Mouse (Mus musculus): ENCODE measurements around the gene Synj2. TPM values are rescaled to one million over a fixed set of nuclear protein-coding genes. Genes with fewer than 3 reads are reported as not detected.
A peak's percentile ranks its signal among the peaks of the same experiment; 100 is the strongest.

The Synj2 gene
- polyA plus RNA-seq, 1 experiment from 2014 or later, result 1.5 TPM

DNA sequence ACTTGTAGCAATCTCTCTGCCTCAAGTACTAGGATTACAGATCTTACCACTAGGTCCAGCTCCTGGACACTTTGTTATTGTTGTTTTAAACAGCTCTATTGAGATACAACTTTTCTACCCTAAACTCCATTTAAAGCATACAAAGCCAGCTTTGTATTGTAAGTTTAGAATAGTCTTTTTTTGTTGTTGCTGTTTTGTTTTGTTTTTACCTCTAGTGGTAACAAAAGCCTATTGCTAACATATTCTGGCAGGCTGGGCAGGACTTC is 57.1 kb downstream of the Synj2 start:
- ATAC-seq, result no peak
- no peaks in the 10 kb centered on the region for H3K9me3 ChIP-seq (replicated peaks; ENCODE audit: control insufficient read depth, low read length, poor library complexity, severe bottlenecking)
- no peaks in the 10 kb centered on the region for H3K36me3 ChIP-seq (ENCODE audit: control insufficient read depth, insufficient read depth, low read length)
- no peak overlapping the region for H3K27ac ChIP-seq (ENCODE audit: low read length)
- H3K4me3 ChIP-seq (ENCODE audit: low read depth, low read length), result no peak overlapping the region
- H3K4me1 ChIP-seq (ENCODE audit: control insufficient read depth, insufficient read depth, low read length), result no peaks in the 10 kb centered on the region
- no peak overlapping the region for H3K4me2 ChIP-seq (ENCODE audit: low read length)
- H3K9ac ChIP-seq (ENCODE audit: low read depth, low read length), result no peak overlapping the region
- no peaks in the 10 kb centered on the region for H3K27me3 ChIP-seq (ENCODE audit: control insufficient read depth, insufficient read depth, low read depth, low read length)

DNA sequence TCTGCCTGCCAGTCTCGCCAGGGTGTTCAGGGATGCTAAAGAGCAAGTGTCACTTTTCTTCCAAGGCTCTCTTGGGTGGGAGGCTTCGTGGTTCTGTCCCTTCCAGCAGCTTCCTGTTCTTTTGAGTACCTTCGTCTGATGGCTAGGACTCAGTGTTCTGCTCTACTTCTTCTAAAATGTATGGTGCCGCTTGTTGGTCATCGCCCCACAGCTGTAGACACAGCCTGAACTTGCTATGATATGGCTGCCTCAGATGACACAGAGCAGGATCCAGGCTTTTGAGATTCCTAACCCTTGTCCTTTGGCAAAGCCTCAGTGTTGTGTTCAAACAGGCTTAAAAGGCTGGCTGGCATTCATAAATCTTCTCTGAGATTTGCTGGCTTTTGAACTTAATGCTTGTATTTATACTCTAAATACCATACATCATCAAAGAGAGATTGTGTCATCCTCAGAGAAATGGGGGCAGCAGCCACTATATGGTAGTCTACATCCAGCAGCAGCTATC is 58.0 kb downstream of the Synj2 start:
- Histone ChIP-seq H3K4me2 (ENCODE audit: low read length) (no peak overlapping the region), H3K27ac (ENCODE audit: low read length) (no peak overlapping the region), H3K4me3 (ENCODE audit: low read depth, low read length) (no peak overlapping the region), H3K9ac (ENCODE audit: low read depth, low read length) (no peak overlapping the region), H3K4me1 (ENCODE audit: control insufficient read depth, insufficient read depth, low read length) (no peaks in the 10 kb centered on the region), H3K36me3 (ENCODE audit: control insufficient read depth, insufficient read depth, low read length) (no peaks in the 10 kb centered on the region), H3K27me3 (ENCODE audit: control insufficient read depth, insufficient read depth, low read depth, low read length) (no peaks in the 10 kb centered on the region), H3K9me3 (replicated peaks; ENCODE audit: control insufficient read depth, low read length, poor library complexity, severe bottlenecking) (no peaks in the 10 kb centered on the region)
- 77% methylated on average over 5 of the region's 5 CpGs for WGBS
- no peak for ATAC-seq

DNA sequence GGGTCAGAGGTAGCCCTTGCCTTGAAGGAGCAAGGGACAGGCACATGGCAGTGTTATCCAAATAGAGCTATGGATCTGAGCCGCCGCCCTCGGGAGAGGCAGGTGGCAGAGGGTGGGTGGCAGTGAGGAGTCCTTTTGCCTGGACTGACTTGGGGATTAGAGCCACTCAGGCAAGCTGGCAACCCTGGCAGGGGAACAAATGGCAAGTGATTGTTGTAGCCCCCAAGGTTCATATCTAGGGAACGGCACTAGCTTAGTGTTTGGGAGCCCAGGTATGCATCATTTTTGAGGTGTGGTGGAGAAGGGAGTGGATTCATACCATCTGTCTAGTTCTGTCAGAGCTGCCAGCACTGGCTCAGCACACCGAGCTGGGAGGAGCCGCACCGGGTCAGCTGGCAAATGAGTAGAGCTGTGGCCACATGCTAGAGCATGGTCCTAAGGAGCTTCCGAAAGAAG is 59.8 kb downstream of the Synj2 start:
- H3K4me3 ChIP-seq (ENCODE audit: low read depth, low read length), result no peak overlapping the region
- H3K27ac ChIP-seq (ENCODE audit: low read length), result no peak overlapping the region
- no peak overlapping the region for H3K9ac ChIP-seq (ENCODE audit: low read depth, low read length)
- WGBS, result 83% methylated on average over 8 of the region's 8 CpGs
- H3K27me3 ChIP-seq (ENCODE audit: control insufficient read depth, insufficient read depth, low read depth, low read length), result no peaks in the 10 kb centered on the region
- H3K4me1 ChIP-seq (ENCODE audit: control insufficient read depth, insufficient read depth, low read length), result peaks cover 4% of the 10 kb centered on the region
- ATAC-seq, result no peak
- no peaks in the 10 kb centered on the region for H3K36me3 ChIP-seq (ENCODE audit: control insufficient read depth, insufficient read depth, low read length)
- no peak overlapping the region for H3K4me2 ChIP-seq (ENCODE audit: low read length)
- H3K9me3 ChIP-seq (replicated peaks; ENCODE audit: control insufficient read depth, low read length, poor library complexity, severe bottlenecking), result no peaks in the 10 kb centered on the region

DNA sequence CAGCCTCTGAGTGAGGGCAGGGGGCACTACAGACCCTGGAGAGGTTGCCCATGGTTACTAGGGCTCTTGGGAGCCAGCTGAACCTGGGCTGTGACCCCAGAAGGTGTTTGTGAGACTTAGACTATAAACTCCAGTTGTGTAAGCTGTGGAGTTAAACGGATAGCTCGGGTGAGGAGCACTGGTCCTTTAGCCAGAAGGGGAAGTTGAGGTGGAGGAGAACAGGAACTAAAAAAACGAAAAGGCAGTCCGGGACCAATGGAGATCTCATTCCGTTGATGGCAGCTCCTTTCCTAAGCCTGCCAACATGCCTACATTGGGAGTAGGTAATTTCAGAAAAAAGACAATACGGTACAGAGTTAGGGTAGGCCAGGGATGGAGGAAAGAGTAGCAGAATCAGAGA is 60.3 kb downstream of the Synj2 start:
- Histone ChIP-seq H3K27me3 (ENCODE audit: control insufficient read depth, insufficient read depth, low read depth, low read length) (no peaks in the 10 kb centered on the region), H3K4me2 (ENCODE audit: low read length) (no peak overlapping the region), H3K36me3 (ENCODE audit: control insufficient read depth, insufficient read depth, low read length) (no peaks in the 10 kb centered on the region), H3K9ac (ENCODE audit: low read depth, low read length) (no peak overlapping the region), H3K9me3 (replicated peaks; ENCODE audit: control insufficient read depth, low read length, poor library complexity, severe bottlenecking) (no peaks in the 10 kb centered on the region), H3K4me1 (ENCODE audit: control insufficient read depth, insufficient read depth, low read length) (peaks cover 9% of the 10 kb centered on the region), H3K27ac (ENCODE audit: low read length) (no peak overlapping the region), H3K4me3 (ENCODE audit: low read depth, low read length) (no peak overlapping the region)
- ATAC-seq, result no peak
- 90% methylated on average over 6 of the region's 6 CpGs for WGBS

DNA sequence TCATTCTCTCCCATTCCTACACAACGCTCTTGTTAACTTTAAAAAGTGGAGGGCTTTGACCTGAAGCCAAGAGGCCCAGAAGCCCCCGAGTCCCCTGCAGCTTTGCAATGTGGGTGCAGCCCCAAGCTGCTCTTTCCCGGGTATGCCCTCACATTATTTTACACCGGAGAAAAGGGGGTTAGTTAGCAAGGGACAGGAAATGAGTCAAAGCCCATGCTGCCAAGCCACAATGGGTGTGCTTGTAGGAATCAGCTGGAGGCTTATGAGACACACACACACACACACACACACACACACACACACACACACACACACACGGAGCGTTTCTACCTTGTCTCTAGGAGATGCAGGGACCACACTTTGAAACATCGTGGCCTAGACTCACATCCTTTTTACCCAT is 60.8 kb downstream of the Synj2 start:
- Histone ChIP-seq H3K9me3 (replicated peaks; ENCODE audit: control insufficient read depth, low read length, poor library complexity, severe bottlenecking) (no peaks in the 10 kb centered on the region), H3K27ac (ENCODE audit: low read length) (no peak overlapping the region), H3K9ac (ENCODE audit: low read depth, low read length) (no peak overlapping the region), H3K27me3 (ENCODE audit: control insufficient read depth, insufficient read depth, low read depth, low read length) (no peaks in the 10 kb centered on the region), H3K36me3 (ENCODE audit: control insufficient read depth, insufficient read depth, low read length) (no peaks in the 10 kb centered on the region), H3K4me2 (ENCODE audit: low read length) (no peak overlapping the region), H3K4me1 (ENCODE audit: control insufficient read depth, insufficient read depth, low read length) (peaks cover 11% of the 10 kb centered on the region), H3K4me3 (ENCODE audit: low read depth, low read length) (no peak overlapping the region)
- WGBS, result 88% methylated on average over 7 of the region's 7 CpGs
- no peak for ATAC-seq

DNA sequence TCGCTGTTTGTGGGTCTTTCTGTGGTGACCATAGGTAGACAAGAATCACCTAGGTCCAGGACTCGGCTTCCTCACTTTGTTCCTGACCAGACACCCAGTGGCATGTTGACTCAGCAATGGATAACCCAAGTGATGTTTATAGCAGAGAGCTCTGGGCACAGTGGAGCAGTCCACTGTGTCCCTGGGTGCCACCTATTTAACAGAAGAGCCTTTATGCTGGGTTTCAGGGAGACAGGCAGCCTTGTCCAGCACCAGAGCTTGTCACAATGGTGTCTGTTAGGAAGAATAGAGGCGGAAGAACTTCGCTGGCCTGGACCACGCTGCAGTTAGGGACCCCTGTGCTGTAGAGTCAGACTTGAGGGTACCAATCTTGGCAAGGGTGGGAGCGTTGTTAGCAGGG is 61.5 kb downstream of the Synj2 start:
- no peaks in the 10 kb centered on the region for H3K36me3 ChIP-seq (ENCODE audit: control insufficient read depth, insufficient read depth, low read length)
- no peak for ATAC-seq
- 93% methylated on average over 6 of the region's 6 CpGs for WGBS

DNA sequence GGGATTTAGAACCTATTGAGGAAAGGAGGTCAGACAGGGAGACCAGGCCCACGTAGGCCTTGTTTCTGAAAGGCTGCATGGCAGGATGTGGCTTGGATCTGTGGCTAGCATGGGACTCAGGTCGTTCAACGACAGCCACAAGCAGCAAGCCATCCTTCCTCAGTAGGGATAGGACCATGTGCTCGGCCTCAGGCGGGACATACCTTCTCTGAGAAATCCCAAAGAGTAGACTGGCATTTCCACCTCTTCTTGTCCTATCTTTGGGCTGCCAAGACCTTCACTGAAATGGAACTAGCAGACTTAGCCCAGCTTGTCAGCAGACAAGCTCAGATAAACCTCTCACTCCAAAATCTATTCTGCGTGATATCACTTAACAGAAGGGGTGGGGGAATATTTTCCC is 62.6 kb downstream of the Synj2 start:
- 93% methylated on average over 6 of the region's 6 CpGs for WGBS

More for the DNA sequence above, 61.5 kb downstream of the Synj2 start:
- Histone ChIP-seq H3K4me1 (ENCODE audit: control insufficient read depth, insufficient read depth, low read length) (peaks cover 11% of the 10 kb centered on the region), H3K9me3 (replicated peaks; ENCODE audit: control insufficient read depth, low read length, poor library complexity, severe bottlenecking) (no peaks in the 10 kb centered on the region), H3K9ac (ENCODE audit: low read depth, low read length) (no peak overlapping the region), H3K4me3 (ENCODE audit: low read depth, low read length) (no peak overlapping the region), H3K27me3 (ENCODE audit: control insufficient read depth, insufficient read depth, low read depth, low read length) (no peaks in the 10 kb centered on the region), H3K27ac (ENCODE audit: low read length) (no peak overlapping the region), H3K4me2 (ENCODE audit: low read length) (no peak overlapping the region)

DNA sequence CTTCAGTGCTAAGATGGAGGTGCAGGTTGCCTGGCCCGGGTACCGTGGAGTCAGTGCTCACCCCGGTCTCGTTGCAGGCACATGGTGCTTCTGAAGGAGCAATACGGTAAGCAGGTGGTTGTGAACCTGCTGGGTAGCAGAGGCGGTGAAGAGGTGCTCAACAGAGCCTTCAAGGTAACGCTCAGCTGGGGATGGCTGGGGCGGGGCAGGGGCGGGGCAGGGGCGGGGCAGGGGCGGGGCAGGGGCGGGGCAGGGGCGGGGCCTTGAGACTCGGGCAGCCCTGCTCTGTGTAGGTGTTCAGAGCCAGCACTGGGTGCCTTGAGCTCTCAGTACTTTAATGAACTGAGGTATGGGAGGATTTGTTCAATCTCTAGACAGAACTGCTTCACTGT is 64.2 kb downstream of the Synj2 start:
- no peaks in the 10 kb centered on the region for H3K9me3 ChIP-seq (replicated peaks; ENCODE audit: control insufficient read depth, low read length, poor library complexity, severe bottlenecking)
- 22% methylated on average over 8 of the region's 14 CpGs for WGBS
- peaks cover 11% of the 10 kb centered on the region for H3K4me1 ChIP-seq (ENCODE audit: control insufficient read depth, insufficient read depth, low read length)
- no peak overlapping the region for H3K4me2 ChIP-seq (ENCODE audit: low read length)
- no peak overlapping the region for H3K9ac ChIP-seq (ENCODE audit: low read depth, low read length)
- no peak overlapping the region for H3K4me3 ChIP-seq (ENCODE audit: low read depth, low read length)
- no peaks in the 10 kb centered on the region for H3K36me3 ChIP-seq (ENCODE audit: control insufficient read depth, insufficient read depth, low read length)
- no peaks in the 10 kb centered on the region for H3K27me3 ChIP-seq (ENCODE audit: control insufficient read depth, insufficient read depth, low read depth, low read length)
- H3K27ac ChIP-seq (ENCODE audit: low read length), result no peak overlapping the region
- peak; percentile 59 for ATAC-seq

More for the DNA sequence above, 62.6 kb downstream of the Synj2 start:
- Histone ChIP-seq H3K4me2 (ENCODE audit: low read length) (no peak overlapping the region), H3K27me3 (ENCODE audit: control insufficient read depth, insufficient read depth, low read depth, low read length) (no peaks in the 10 kb centered on the region), H3K27ac (ENCODE audit: low read length) (no peak overlapping the region), H3K4me1 (ENCODE audit: control insufficient read depth, insufficient read depth, low read length) (peaks cover 11% of the 10 kb centered on the region), H3K36me3 (ENCODE audit: control insufficient read depth, insufficient read depth, low read length) (no peaks in the 10 kb centered on the region), H3K4me3 (ENCODE audit: low read depth, low read length) (no peak overlapping the region), H3K9me3 (replicated peaks; ENCODE audit: control insufficient read depth, low read length, poor library complexity, severe bottlenecking) (no peaks in the 10 kb centered on the region), H3K9ac (ENCODE audit: low read depth, low read length) (no peak overlapping the region)
- no peak for ATAC-seq

DNA sequence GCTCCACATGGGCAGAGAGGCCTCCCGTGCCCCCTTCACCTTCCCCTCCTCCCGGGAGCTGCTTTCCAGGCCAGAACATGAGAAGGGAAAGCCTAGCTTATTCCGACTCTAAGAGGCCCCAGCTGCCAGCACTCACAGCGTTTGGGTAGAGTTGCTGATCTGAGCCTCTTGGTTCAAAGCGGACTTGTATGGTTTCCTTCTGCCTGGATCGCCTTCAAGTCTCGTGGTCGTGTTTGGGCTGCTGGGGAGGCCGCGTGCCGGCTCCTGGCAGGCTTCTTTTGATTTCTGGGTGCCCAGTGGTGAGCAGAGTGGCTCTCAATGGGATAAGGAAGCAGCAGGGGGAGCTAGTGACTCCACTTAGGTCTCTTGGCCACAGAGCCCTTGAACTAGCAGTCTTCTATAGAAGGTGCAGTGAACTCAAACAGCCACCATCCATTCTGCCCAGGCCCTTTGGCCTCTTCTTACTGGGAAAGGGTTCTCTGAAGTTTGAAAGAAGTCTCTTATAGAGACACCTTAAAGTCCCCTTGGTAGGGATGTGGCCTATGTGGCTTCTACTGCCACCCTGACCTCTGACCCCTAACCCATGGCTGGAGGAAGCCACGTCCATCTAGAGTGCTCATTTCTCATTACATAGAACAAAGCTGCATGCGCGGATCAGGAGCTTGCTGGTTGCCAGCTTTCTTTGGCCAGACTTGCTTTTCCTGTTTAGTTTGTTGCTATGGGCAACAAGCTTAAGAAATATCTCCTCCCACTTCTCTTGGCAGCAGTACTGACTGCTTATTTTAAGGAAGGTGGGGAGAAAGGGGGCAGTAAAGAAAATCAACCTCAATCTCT is 64.8 kb downstream of the Synj2 start:
- Histone ChIP-seq H3K4me3 (ENCODE audit: low read depth, low read length) (no peak overlapping the region), H3K9ac (ENCODE audit: low read depth, low read length) (0 out of 2 replicates have a peak overlapping the region, but pooled peaks have one; percentile 30), H3K4me2 (ENCODE audit: low read length) (0 out of 2 replicates have a peak overlapping the region, but pooled peaks have one; percentile 21), H3K27me3 (ENCODE audit: control insufficient read depth, insufficient read depth, low read depth, low read length) (no peaks in the 10 kb centered on the region), H3K36me3 (ENCODE audit: control insufficient read depth, insufficient read depth, low read length) (no peaks in the 10 kb centered on the region), H3K9me3 (replicated peaks; ENCODE audit: control insufficient read depth, low read length, poor library complexity, severe bottlenecking) (no peaks in the 10 kb centered on the region), H3K27ac (ENCODE audit: low read length) (peak overlapping the region; percentile 59), H3K4me1 (ENCODE audit: control insufficient read depth, insufficient read depth, low read length) (peaks cover 11% of the 10 kb centered on the region)
- peak; percentile 61 for ATAC-seq
- WGBS, result 22% methylated on average over 14 of the region's 14 CpGs

Data from midbrain, embryonic 16.5 days (tissue).